Mouse (Mus musculus) layer of hippocampus, postnatal 14 days (tissue): ENCODE measurements around the gene Dcaf6. TPM values are rescaled to one million over a fixed set of nuclear protein-coding genes. Genes with fewer than 3 reads are reported as not detected.

Experiments
- DNase-seq, 2 experiments: peaks; one replicate each; pipeline ENCODE4 v3.0.0; 2021 to 2022; ENCODE audit warnings: low spot score in 2 of 2, mixed read lengths in 1 of 2
- total RNA-seq, 2 experiments: library from RNA; stranded (reverse); gene quantifications; 2 replicates each; pipeline ENCODE4 v1.2.3; 2021

The Dcaf6 gene
- total RNA-seq, 2 experiments from 2014 or later, result 78.1 to 91.7 TPM

GRCm38 (mm10) chr1:165280741-165281140, 179.5 kb downstream of the Dcaf6 start:
- no peak for DNase-seq

Other genes starting within 250 kb of the Dcaf6 start
- gene Tiprl, start 223.5 kb downstream of the Dcaf6 start, total RNA-seq, result 10 to 100 TPM; 60.8 to 62.5 TPM
- 10 to 100 TPM; 56.5 to 63.7 TPM for gene Gpr161, start 164.7 kb downstream of the Dcaf6 start, total RNA-seq
- gene Mpc2, start 162 bp upstream of the Dcaf6 start, total RNA-seq, result 100 to 1,000 TPM; 122 to 131 TPM
- under 1 TPM; 0.41 to 0.48 TPM for gene Adcy10, start 24.7 kb upstream of the Dcaf6 start, total RNA-seq
- 10 to 100 TPM; 73.9 to 80.1 TPM for gene Mpzl1, start 174.1 kb upstream of the Dcaf6 start, total RNA-seq
- 1 to 10 TPM; 6.3 to 8.7 TPM for gene Rcsd1, start 249.3 kb upstream of the Dcaf6 start, total RNA-seq